Mouse (Mus musculus): Measurements from ENCODE around the gene Mlph. TPM values are rescaled to one million over a fixed set of nuclear protein-coding genes. Genes with fewer than 3 reads are reported as not detected.

The Mlph gene
- polyA plus RNA-seq (2015; fragmentation: Nextera tagmentation; extraction: Ambion mirVana): 0.04 and 0.09 TPM in 2 replicates

- Histone ChIP-seq H3K4me2 (peak within 1 kb of the TSS; percentile 51), H3K27ac (no peak within 1 kb of the TSS), H3K4me3 (peak within 1 kb of the TSS; percentile 15; the same call in 1 of the 2 replicates), H3K9me3 (replicated peaks) (peaks cover 6% of the 10 kb centered on the region; the same call in 1 of the 2 replicates), H3K27me3 (peaks cover 21% of the 10 kb centered on the region), H3K4me1 (peaks cover 8% of the 10 kb centered on the region; the same call in 1 of the 2 replicates), H3K9ac (peak within 1 kb of the TSS; percentile 43; the same call in 1 of the 2 replicates), H3K36me3 (ENCODE audit: poor library complexity, severe bottlenecking) (no peaks in the 10 kb centered on the region)
- no peak for ATAC-seq
- WGBS: 6% methylated on average over 17 of the region's 18 CpGs
Measured at GRCm38 (mm10) chr1:90914948-90915569, at the start of gene Mlph. Mlph (plus strand) TSS chr1:90915085.

GRCm38 (mm10) chr1:90866734-90867133 lies 48.2 kb upstream of the Mlph start:
- Histone ChIP-seq H3K9ac (no peak overlapping the region), H3K27me3 (no peaks in the 10 kb centered on the region), H3K4me3 (no peak overlapping the region), H3K4me1 (no peaks in the 10 kb centered on the region), H3K36me3 (ENCODE audit: poor library complexity, severe bottlenecking) (no peaks in the 10 kb centered on the region), H3K9me3 (replicated peaks) (no peaks in the 10 kb centered on the region), H3K4me2 (no peak overlapping the region), H3K27ac (no peak overlapping the region)
- 87% methylated on average over 6 of the region's 7 CpGs for WGBS
- no peak for ATAC-seq

DNA sequence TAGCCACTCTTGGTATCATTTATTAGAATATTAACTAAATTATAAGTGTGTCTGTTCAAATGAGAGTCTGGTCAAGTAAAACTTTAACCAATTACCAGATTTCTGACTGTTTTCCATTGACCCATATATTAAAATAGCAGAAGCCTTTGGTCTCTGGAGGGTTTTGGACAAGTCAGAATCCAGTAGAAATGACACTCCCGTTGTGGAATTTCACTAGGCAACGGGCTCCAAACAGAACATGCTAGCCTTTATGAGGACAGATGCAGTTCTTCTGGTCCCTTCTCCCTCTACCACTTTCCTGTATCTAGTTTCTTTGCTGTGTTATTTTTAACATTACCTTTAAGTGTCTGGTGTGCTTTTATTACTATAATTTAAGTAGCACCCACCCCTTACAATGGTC lies 44.3 kb upstream of the Mlph start:
- ATAC-seq: no peak
- WGBS: 90% methylated on average over 2 of the region's 2 CpGs
- no peaks in the 10 kb centered on the region for H3K4me1 ChIP-seq
- H3K27me3 ChIP-seq: no peaks in the 10 kb centered on the region
- no peak overlapping the region for H3K27ac ChIP-seq
- no peak overlapping the region for H3K4me2 ChIP-seq
- H3K4me3 ChIP-seq: no peak overlapping the region
- no peaks in the 10 kb centered on the region for H3K9me3 ChIP-seq (replicated peaks)
- no peak overlapping the region for H3K9ac ChIP-seq
- H3K36me3 ChIP-seq (ENCODE audit: poor library complexity, severe bottlenecking): no peaks in the 10 kb centered on the region

DNA sequence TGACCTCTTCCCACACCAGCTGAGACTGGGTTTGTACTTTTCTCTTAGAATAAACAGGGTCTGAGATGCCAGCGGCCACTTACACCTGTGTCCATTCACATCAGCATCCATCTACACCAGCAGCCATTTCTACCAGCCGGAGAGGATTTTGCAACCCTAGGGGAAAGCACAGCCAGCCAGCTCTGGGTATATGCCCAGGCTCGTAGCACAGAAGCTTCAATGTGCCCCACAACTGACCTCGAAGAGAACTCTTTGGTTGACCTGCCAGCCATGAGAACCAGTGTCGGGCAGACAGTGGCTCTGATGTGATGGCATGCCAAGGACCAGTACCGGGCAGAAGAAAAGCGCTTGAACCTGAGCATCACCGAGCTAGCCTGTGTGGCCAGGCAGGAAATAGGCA lies 39.5 kb upstream of the Mlph start:
- H3K4me3 ChIP-seq: no peak overlapping the region
- no peak for ATAC-seq
- H3K27me3 ChIP-seq: no peaks in the 10 kb centered on the region
- H3K4me1 ChIP-seq: no peaks in the 10 kb centered on the region
- no peak overlapping the region for H3K9ac ChIP-seq
- no peaks in the 10 kb centered on the region for H3K9me3 ChIP-seq (replicated peaks)
- no peaks in the 10 kb centered on the region for H3K36me3 ChIP-seq (ENCODE audit: poor library complexity, severe bottlenecking)
- no peak overlapping the region for H3K27ac ChIP-seq
- H3K4me2 ChIP-seq: no peak overlapping the region
- 88% methylated on average over 8 of the region's 8 CpGs for WGBS

GRCm38 (mm10) chr1:90875961-90876360 lies 38.9 kb upstream of the Mlph start:
- no peak overlapping the region for H3K4me3 ChIP-seq
- no peak overlapping the region for H3K27ac ChIP-seq
- ATAC-seq: no peak
- no peaks in the 10 kb centered on the region for H3K27me3 ChIP-seq
- H3K36me3 ChIP-seq (ENCODE audit: poor library complexity, severe bottlenecking): no peaks in the 10 kb centered on the region
- H3K9me3 ChIP-seq (replicated peaks): no peaks in the 10 kb centered on the region
- 48% methylated on average over 2 of the region's 2 CpGs for WGBS
- no peak overlapping the region for H3K9ac ChIP-seq
- H3K4me1 ChIP-seq: no peaks in the 10 kb centered on the region
- H3K4me2 ChIP-seq: no peak overlapping the region

GRCm38 (mm10) chr1:90876486-90877270 lies 38.2 kb upstream of the Mlph start:
- Histone ChIP-seq H3K27me3 (no peaks in the 10 kb centered on the region), H3K9me3 (replicated peaks) (no peaks in the 10 kb centered on the region), H3K9ac (no peak overlapping the region), H3K27ac (no peak overlapping the region), H3K4me1 (no peaks in the 10 kb centered on the region), H3K4me2 (no peak overlapping the region), H3K36me3 (ENCODE audit: poor library complexity, severe bottlenecking) (no peaks in the 10 kb centered on the region), H3K4me3 (no peak overlapping the region)
- ATAC-seq: no peak
- 66% methylated on average over 5 of the region's 5 CpGs for WGBS

DNA sequence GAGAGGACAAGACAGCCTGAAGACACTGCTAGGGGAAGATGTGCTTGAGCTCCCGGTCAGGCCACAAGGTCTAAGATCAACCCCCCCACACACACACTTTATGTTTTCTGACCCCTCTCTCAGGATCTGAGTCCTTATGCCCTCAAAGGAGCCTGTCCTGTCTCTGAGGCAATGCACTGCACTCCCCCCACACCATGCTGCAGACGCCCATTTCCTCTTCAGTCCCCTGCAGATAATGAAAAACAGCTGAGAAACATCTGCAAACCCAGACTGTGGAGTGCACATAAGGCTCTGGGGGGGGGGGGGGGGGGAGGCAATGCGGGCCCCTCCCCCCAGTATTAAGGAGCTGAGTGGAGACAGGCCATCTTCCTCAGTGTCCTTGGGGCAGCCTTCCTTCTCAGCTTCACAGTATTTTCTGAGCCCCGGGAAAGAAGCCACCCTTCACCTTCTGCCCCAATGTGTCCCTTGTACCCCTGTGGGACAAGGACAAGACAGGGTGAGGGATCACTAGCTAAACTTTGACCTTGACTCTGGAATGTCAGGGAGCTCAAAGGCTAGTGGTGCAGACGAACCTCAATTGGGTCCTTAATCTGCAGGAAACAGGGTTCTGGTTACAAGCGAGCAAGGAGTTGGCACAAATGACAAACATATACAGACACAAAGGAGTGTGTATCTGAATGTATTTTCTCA lies 29.0 kb upstream of the Mlph start:
- no peak for ATAC-seq
- no peak overlapping the region for H3K27ac ChIP-seq
- WGBS: 72% methylated on average over 5 of the region's 6 CpGs
- H3K4me1 ChIP-seq: no peaks in the 10 kb centered on the region
- no peak overlapping the region for H3K9ac ChIP-seq
- no peak overlapping the region for H3K4me3 ChIP-seq
- H3K9me3 ChIP-seq (replicated peaks): peaks cover 7% of the 10 kb centered on the region; the same call in 1 of the 2 replicates
- H3K27me3 ChIP-seq: no peaks in the 10 kb centered on the region
- no peaks in the 10 kb centered on the region for H3K36me3 ChIP-seq (ENCODE audit: poor library complexity, severe bottlenecking)
- no peak overlapping the region for H3K4me2 ChIP-seq

DNA sequence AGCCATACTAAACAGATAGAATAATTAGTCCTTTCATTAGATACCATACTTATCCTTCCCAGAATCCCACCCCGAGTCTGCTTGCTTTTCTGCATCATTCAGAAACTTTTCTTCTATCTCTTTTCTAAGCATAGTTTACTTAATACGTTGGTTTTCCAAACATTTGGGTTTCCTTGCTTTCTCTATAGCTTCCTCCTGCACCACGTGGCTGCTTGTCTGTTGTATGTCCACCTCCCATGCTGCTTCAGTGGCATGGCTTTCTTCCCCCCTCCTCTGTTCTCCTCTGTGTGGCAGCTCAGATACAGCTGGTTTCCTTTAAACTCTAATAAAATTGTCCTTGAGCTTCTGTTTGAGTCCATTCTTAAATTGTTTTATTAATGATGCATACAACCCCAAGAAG lies 20.4 kb upstream of the Mlph start:
- no peaks in the 10 kb centered on the region for H3K36me3 ChIP-seq (ENCODE audit: poor library complexity, severe bottlenecking)
- no peak overlapping the region for H3K27ac ChIP-seq
- H3K27me3 ChIP-seq: no peaks in the 10 kb centered on the region
- H3K9me3 ChIP-seq (replicated peaks): peaks cover 7% of the 10 kb centered on the region; the same call in 1 of the 2 replicates
- H3K4me1 ChIP-seq: no peaks in the 10 kb centered on the region
- ATAC-seq: no peak
- 74% methylated on average over 3 of the region's 3 CpGs for WGBS
- no peak overlapping the region for H3K4me3 ChIP-seq
- no peak overlapping the region for H3K4me2 ChIP-seq
- H3K9ac ChIP-seq: no peak overlapping the region

DNA sequence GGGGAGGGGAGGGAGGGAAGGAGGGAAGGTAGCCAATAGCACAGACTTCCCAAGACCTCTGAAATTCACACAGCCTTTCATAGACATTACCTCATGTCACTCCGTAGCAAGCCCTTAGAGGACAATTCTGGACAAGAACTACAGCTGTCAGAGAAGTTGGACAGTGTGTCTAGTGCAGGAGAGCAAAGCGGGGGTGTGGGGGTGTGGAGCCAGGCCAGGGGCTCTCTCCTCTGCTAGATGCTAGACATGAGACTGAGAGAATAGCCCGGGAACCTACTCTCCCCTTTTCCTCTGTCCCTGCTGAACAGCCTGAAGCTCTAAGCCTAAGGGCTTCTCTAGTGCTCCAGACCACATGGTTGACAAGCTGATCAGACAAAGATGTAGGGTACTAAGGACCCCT lies 19.9 kb upstream of the Mlph start:
- WGBS: 92% methylated on average over 3 of the region's 3 CpGs

GRCm38 (mm10) chr1:90896281-90896680 lies 18.6 kb upstream of the Mlph start:
- ATAC-seq: no peak
- WGBS: 90% methylated on average over 4 of the region's 4 CpGs
- Histone ChIP-seq H3K4me2 (no peak overlapping the region), H3K27me3 (no peaks in the 10 kb centered on the region), H3K9ac (no peak overlapping the region), H3K36me3 (ENCODE audit: poor library complexity, severe bottlenecking) (no peaks in the 10 kb centered on the region), H3K27ac (no peak overlapping the region), H3K4me1 (no peaks in the 10 kb centered on the region), H3K9me3 (replicated peaks) (no peaks in the 10 kb centered on the region), H3K4me3 (no peak overlapping the region)

More for the DNA sequence above, 19.9 kb upstream of the Mlph start:
- Histone ChIP-seq H3K4me1 (no peaks in the 10 kb centered on the region), H3K4me3 (no peak overlapping the region), H3K4me2 (no peak overlapping the region), H3K9ac (no peak overlapping the region), H3K27me3 (no peaks in the 10 kb centered on the region), H3K9me3 (replicated peaks) (peaks cover 6% of the 10 kb centered on the region; the same call in 1 of the 2 replicates), H3K27ac (no peak overlapping the region), H3K36me3 (ENCODE audit: poor library complexity, severe bottlenecking) (no peaks in the 10 kb centered on the region)
- ATAC-seq: no peak

- 77% methylated on average over 14 of the region's 14 CpGs for WGBS
- no peak for ATAC-seq
- H3K4me2 ChIP-seq: no peak overlapping the region
- 0 out of 2 replicates have a peak overlapping the region, but pooled peaks have one; percentile 15 for H3K27ac ChIP-seq
- no peak overlapping the region for H3K4me3 ChIP-seq
- H3K4me1 ChIP-seq: no peaks in the 10 kb centered on the region
- no peaks in the 10 kb centered on the region for H3K27me3 ChIP-seq
- no peaks in the 10 kb centered on the region for H3K9me3 ChIP-seq (replicated peaks)
- no peaks in the 10 kb centered on the region for H3K36me3 ChIP-seq (ENCODE audit: poor library complexity, severe bottlenecking)
- H3K9ac ChIP-seq: no peak overlapping the region
Measured at GRCm38 (mm10) chr1:90896741-90897361, 18.0 kb upstream of the Mlph start.

GRCm38 (mm10) chr1:90898012-90898411 lies 16.9 kb upstream of the Mlph start:
- H3K27ac ChIP-seq: no peak overlapping the region
- no peaks in the 10 kb centered on the region for H3K36me3 ChIP-seq (ENCODE audit: poor library complexity, severe bottlenecking)
- no peak overlapping the region for H3K4me2 ChIP-seq
- whole genome bisulfite sequencing: 75% methylated on average over 1 of the region's 1 CpGs
- no peak for ATAC-seq
- H3K4me1 ChIP-seq: no peaks in the 10 kb centered on the region
- H3K27me3 ChIP-seq: no peaks in the 10 kb centered on the region
- H3K9ac ChIP-seq: no peak overlapping the region
- no peak overlapping the region for H3K4me3 ChIP-seq
- H3K9me3 ChIP-seq (replicated peaks): no peaks in the 10 kb centered on the region

Measured in forebrain, embryonic 13.5 days (tissue).